Mouse (Mus musculus) thymus, adult 2 months (tissue): Measurements from ENCODE around the gene Scmh1. TPM values are rescaled to one million over a fixed set of nuclear protein-coding genes. Genes with fewer than 3 reads are reported as not detected.
"Not testable (repeated sequence)": the region's sequence is repeated elsewhere in the genome, so short reads cannot be mapped to it uniquely, and the experiment has no call there.

Experiments
- DNase-seq: peaks from one replicate; pipeline ENCODE4 v3.0.0; 2021
- H3K27ac ChIP-seq: fragments of 200-500 bp; 2 replicates; pipeline ENCODE4 v1.5.1; 2012; ENCODE audit warnings: low read length, control low read depth; ENCODE audit not compliant: control insufficient read depth, insufficient read depth
- H3K27me3 ChIP-seq: fragments of 200-500 bp; 2 replicates; pipeline ENCODE4 v1.6.1; 2012; ENCODE audit warnings: mild to moderate bottlenecking, low read length, moderate library complexity, mixed read lengths; ENCODE audit not compliant: control insufficient read depth, insufficient read depth
- H3K36me3 ChIP-seq: fragments of 200-500 bp; 2 replicates; pipeline ENCODE4 v1.6.1; 2012; ENCODE audit warnings: mild to moderate bottlenecking, low read length, moderate library complexity; ENCODE audit not compliant: control insufficient read depth, insufficient read depth
- H3K4me1 ChIP-seq: fragments of 200-500 bp; replicated peaks from 2 replicates; pipeline ENCODE4 v1.6.1; 2012; ENCODE audit warnings: low read length; ENCODE audit not compliant: control insufficient read depth, insufficient read depth
- H3K4me3 ChIP-seq: fragments of 200-500 bp; 2 replicates; pipeline ENCODE4 v1.5.1; 2012; ENCODE audit warnings: mild to moderate bottlenecking, low read length, control low read depth, moderate library complexity; ENCODE audit not compliant: control insufficient read depth, insufficient read depth
- CTCF ChIP-seq: fragments of 200-500 bp; IDR thresholded peaks from 2 replicates; pipeline ENCODE4 v1.5.1; 2012; ENCODE audit warnings: mild to moderate bottlenecking, control low read depth, low read length, moderate library complexity, borderline replicate concordance; ENCODE audit not compliant: control insufficient read depth, poor library complexity, insufficient read depth; ENCODE audit errors: extremely low read depth
- POLR2A ChIP-seq: fragments of 200-500 bp; IDR thresholded peaks from 2 replicates; pipeline ENCODE4 v1.6.1; 2012; ENCODE audit warnings: mild to moderate bottlenecking, low read length, control low read depth, moderate library complexity; ENCODE audit not compliant: control insufficient read depth, poor library complexity, insufficient read depth; ENCODE audit errors: extremely low read depth
- WGBS: fragments of 180-500 bp; shearing (Covaris S2); methylation state at CpG from one replicate; pipeline ENCODE4 v1.1.7; 2018; 5-methylcytosine and 5-hydroxymethylcytosine counted together
- polyA plus RNA-seq: library from polyadenylated mRNA; depleted of rRNA; stranded (reverse); fragments of >200 nt; gene quantifications from 2 replicates; pipeline ENCODE4 v1.2.3, GENCODE M21; 2012

Scmh1 gene
- polyA plus RNA-seq, 1 experiment = 41.7 TPM

DNA sequence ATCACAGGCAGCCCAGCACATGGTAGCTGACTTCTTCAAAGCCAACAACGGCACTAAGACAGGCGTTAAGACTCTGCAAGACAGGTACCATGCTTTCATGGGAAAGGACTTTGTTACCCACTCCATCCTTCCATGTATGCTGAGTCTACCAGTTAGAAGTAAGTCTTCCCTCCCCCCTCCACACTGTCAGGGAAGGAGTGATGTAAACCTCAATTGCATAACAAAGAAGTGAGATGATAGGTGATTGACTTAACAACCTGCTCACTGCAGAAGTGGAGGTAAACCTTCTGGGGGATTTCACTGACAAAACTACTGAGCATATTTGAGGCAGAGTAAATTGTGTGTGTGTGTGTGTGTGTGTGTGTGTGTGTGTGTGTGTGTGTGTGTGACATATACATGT, 17.1 kb upstream of the Scmh1 start:
- TF ChIP-seq POLR2A (no peak), CTCF (no peak)
- Histone ChIP-seq H3K27me3 (no peaks in the 10 kb centered on the region), H3K36me3 (no peaks in the 10 kb centered on the region), H3K4me1 (no peaks in the 10 kb centered on the region), H3K27ac (no peak overlapping the region), H3K4me3 (no peak overlapping the region)
- DNase-seq = no peak
- WGBS = 87% methylated on average over 2 of the region's 2 CpGs

DNA sequence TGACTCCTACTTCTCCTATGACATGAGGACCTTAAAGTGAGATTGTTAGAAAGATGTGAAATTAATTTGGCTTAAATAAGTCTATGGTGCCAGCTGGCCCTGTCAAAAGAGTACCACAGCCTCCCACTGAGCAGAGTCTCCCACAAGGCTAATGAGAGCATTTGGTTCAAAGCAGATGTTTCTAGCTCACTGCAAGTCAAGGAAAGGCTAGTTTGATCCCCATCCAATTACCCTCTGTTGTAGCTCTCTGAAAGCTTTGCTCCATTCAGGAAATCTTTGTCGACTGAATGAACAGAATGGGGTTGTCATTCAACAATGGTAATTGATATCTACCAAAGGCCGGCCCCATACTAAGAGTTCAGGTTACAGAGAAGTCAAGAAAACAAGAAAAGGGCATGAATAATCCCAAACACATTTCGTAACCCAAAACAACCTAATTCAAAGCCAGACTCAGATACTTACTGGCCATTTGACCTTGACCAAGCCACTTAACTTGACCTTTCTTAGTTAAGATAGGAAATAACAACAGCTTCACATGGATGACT, 16.0 kb upstream of the Scmh1 start:
- DNase-seq = no peak
- no peaks in the 10 kb centered on the region for H3K27me3 ChIP-seq
- H3K4me3 ChIP-seq = no peak overlapping the region
- no peaks in the 10 kb centered on the region for H3K36me3 ChIP-seq
- TF ChIP-seq POLR2A (no peak), CTCF (no peak)
- no peaks in the 10 kb centered on the region for H3K4me1 ChIP-seq
- whole genome bisulfite sequencing = 76% methylated on average over 3 of the region's 3 CpGs
- no peak overlapping the region for H3K27ac ChIP-seq

DNA sequence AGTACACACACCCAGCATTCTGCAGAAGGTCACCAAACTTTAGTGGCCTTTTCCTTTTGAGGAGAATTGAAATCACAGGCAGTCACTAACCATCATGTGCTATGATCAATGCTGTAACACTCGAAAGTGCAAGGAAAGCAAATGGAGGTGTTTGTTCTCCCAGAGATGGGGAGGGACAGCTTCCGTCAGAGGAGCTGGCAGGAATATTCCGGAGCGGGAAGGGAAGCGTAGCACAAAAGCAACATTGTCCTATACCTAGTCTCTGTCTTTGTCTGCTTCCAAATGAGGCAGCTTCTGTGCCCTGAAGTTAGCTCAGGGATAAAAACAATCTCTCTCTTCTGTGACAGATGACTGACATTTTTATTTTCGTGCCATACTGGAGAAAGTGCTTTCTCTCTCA, 15.5 kb upstream of the Scmh1 start:
- DNase-seq = no peak
- no peak overlapping the region for H3K4me3 ChIP-seq
- no peaks in the 10 kb centered on the region for H3K36me3 ChIP-seq
- WGBS = 91% methylated on average over 6 of the region's 6 CpGs
- no peaks in the 10 kb centered on the region for H3K4me1 ChIP-seq
- no peaks in the 10 kb centered on the region for H3K27me3 ChIP-seq
- no peak for TF ChIP-seq CTCF
- TF ChIP-seq POLR2A = no peak
- H3K27ac ChIP-seq = no peak overlapping the region

- WGBS = 94% methylated on average over 6 of the region's 6 CpGs
- Histone ChIP-seq H3K36me3 (no peaks in the 10 kb centered on the region), H3K4me3 (no peak overlapping the region), H3K27ac (no peak overlapping the region), H3K27me3 (no peaks in the 10 kb centered on the region), H3K4me1 (no peaks in the 10 kb centered on the region)
- no peak for TF ChIP-seq POLR2A
- TF ChIP-seq CTCF = no peak
- DNase-seq = no peak
These were observed 13.5 kb upstream of the Scmh1 start for GRCm38 (mm10) chr4:120391591-120391990.

- no peak overlapping the region for H3K27ac ChIP-seq
- TF ChIP-seq CTCF = no peak
- TF ChIP-seq POLR2A = no peak
- no peak for DNase-seq
These were observed 12.7 kb upstream of the Scmh1 start for GRCm38 (mm10) chr4:120392341-120392740.

GRCm38 (mm10) chr4:120392748-120393147, 12.3 kb upstream of the Scmh1 start:
- H3K27ac ChIP-seq = no peak overlapping the region
- H3K4me1 ChIP-seq = no peaks in the 10 kb centered on the region
- DNase-seq = no peak
- no peaks in the 10 kb centered on the region for H3K36me3 ChIP-seq
- 56% methylated on average over 3 of the region's 3 CpGs for WGBS
- H3K4me3 ChIP-seq = no peak overlapping the region
- TF ChIP-seq POLR2A (no peak), CTCF (no peak)
- no peaks in the 10 kb centered on the region for H3K27me3 ChIP-seq

More at GRCm38 (mm10) chr4:120392341-120392740, 12.7 kb upstream of the Scmh1 start:
- H3K36me3 ChIP-seq = no peaks in the 10 kb centered on the region
- no peaks in the 10 kb centered on the region for H3K27me3 ChIP-seq
- H3K4me3 ChIP-seq = no peak overlapping the region
- H3K4me1 ChIP-seq = no peaks in the 10 kb centered on the region
- 91% methylated on average over 4 of the region's 4 CpGs for WGBS

GRCm38 (mm10) chr4:120400251-120400650, 4.8 kb upstream of the Scmh1 start:
- Histone ChIP-seq H3K4me3 (no peak overlapping the region), H3K4me1 (peaks cover 4% of the 10 kb centered on the region; the same call in 1 of the 2 replicates), H3K27ac (no peak overlapping the region), H3K27me3 (no peaks in the 10 kb centered on the region), H3K36me3 (no peaks in the 10 kb centered on the region)
- TF ChIP-seq POLR2A (no peak), CTCF (no peak)
- no peak for DNase-seq
- WGBS = 98% methylated on average over 3 of the region's 3 CpGs

- not testable (repeated sequence) for H3K4me1 ChIP-seq, H3K27me3 ChIP-seq, H3K27ac ChIP-seq, DNase-seq, H3K36me3 ChIP-seq, H3K4me3 ChIP-seq
These were observed 3.0 kb upstream of the Scmh1 start for GRCm38 (mm10) chr4:120402105-120402504.
